Mouse (Mus musculus): ENCODE data around the gene 1700037C18Rik. TPM values are rescaled to one million over a fixed set of nuclear protein-coding genes. Genes with fewer than 3 reads are reported as not detected.

1700037C18Rik gene
- 1 to 10 TPM; 4.7 to 4.8 TPM for total RNA-seq (2021)
- long read RNA-seq, experiment 1, partial matches to known transcripts = 0 of 5 reads
- long read RNA-seq, experiment 1, other reads (novel, unspliced or antisense) = 4 of 5 reads
- long read RNA-seq, experiment 2, partial matches to known transcripts = 0 of 8 reads
- long read RNA-seq, experiment 2, other reads (novel, unspliced or antisense) = 6 of 8 reads

GRCm38 (mm10) chr16:3908537-3909111 is at the start of gene 1700037C18Rik, which contains the start of gene Cluap1:
1700037C18Rik (minus strand) TSS chr16:3908689.
Cluap1 (plus strand) TSS chr16:3908801.
- DNase-seq (ENCODE audit: low spot score in 2 of 2) = peak; percentile 65 to 85

DNA sequence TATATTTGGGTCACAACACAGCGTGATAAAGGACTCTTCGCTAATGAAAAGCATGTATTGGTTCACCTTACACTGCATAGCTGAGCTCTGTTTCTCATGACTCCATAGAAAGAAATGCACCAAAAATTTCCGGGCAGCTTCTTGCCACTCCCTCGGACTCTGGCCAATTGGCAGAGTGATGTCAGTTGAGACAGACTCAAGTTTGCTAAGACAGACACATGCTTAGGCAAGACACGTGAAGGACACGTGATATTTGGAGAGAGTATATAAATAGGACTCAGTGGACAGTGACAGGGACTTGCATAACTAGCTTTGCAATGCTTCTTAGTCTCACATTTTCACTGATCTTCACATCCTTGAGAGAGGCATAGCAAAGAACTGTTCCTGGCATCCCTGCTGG is 47.9 kb upstream of the 1700037C18Rik start:
- DNase-seq (ENCODE audit: low spot score in 2 of 2) = no peak

DNA sequence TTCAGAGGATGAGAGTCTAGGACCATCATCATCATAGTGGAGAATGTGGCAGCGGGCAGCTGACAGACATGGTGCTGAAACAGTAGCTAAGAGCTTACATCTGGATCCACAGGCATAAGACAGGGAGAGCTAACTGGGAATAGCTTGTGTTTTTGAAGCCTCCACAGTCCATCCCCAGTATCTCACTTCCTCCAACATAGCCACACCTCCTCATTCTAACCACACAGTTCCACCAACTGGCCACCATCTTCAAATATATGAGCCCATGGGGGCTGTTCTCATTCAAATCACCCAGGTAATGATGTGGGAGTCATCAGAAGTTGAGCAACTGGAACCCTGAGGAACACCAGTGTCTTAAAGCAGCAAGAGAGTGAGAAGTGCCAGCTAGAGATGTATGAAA is 42.7 kb upstream of the 1700037C18Rik start:
- no peak for DNase-seq (ENCODE audit: low spot score in 2 of 2)

DNA sequence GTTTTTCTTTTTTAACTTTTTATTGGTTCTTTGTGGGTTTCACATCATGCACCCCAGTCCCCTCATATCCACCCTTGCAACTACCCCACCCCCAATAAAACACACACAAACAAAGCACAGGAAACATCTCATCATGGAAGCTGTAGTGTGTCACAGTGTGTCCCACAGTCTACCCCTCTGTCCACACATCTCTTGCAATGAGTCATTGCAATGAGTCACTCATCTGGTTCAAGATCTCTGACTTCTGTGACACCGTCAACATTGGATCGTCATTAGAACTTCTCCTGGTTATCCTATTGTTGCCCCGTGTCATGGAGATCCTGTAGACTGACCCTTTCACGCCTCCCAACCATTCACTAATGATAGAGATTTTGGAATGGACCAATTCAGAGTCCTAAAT is 26.2 kb upstream of the 1700037C18Rik start:
- DNase-seq (ENCODE audit: low spot score in 2 of 2) = no peak

- no peak for DNase-seq (ENCODE audit: low spot score in 2 of 2)
Observed at GRCm38 (mm10) chr16:3934091-3934490, 25.6 kb upstream of the 1700037C18Rik start.

DNA sequence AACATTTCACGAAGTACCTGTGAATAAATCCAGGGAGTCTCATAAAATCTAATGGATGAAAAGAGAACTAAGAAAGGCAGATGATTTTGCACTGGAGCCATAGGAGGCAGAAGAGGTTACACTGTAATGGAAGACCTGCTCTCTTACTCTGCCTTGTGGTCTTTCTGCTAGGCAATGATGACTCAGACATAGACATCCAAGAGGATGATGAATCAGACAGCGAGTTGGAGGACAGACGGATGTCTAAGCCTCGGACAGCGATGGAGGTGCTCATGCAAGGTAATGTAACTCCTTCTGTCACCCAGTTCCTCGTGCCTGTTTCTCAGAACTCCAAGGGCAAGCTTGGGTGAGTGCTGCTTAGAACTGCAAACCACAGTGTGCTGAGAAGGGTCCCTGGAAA is 25.0 kb upstream of the 1700037C18Rik start:
- DNase-seq (ENCODE audit: low spot score in 2 of 2) = no peak

DNA sequence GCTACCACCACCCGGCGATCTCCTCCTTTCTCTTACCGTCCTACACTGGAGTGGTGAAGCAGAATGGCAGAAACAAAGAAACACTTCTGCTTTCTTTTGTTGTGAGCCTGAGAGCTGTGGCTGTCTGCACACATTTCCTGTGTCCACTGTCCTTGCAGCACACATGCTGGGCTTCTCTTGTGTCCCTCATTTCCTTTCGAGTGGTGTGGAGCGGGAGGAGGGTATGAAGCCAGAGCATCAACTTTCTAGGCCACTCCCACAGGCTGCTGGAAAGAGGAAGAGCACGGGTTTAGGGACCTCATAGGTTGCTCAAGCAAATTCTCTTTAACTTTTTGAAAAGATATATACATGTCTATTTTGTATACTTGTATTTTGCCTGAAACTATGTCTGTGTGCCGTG is 20.7 kb upstream of the 1700037C18Rik start:
- no peak for DNase-seq (ENCODE audit: low spot score in 2 of 2)

DNA sequence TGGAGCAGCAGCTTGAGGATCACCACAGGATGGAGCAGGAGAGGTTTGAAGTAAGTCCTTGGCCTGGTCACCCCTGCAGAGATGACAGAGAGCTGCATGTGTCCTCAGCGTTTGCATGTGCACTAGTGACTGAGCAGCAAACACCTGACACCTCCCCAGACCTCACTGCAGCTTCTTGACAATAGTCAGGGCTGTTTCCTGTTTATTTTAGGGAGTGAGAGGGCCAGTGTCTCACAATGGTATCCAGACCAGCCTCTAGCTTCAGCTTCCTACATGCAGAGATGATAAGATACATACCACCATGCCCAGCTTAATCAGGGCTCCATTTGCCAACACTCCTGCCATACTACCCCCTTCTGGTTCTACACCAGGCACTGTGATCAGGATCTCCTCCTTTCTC is 20.1 kb upstream of the 1700037C18Rik start:
- DNase-seq (ENCODE audit: low spot score in 2 of 2) = no peak

- no peak for DNase-seq (ENCODE audit: low spot score in 2 of 2)
Observed at GRCm38 (mm10) chr16:3923966-3924365, 15.5 kb upstream of the 1700037C18Rik start.

- DNase-seq (ENCODE audit: low spot score in 2 of 2) = no peak
Observed at GRCm38 (mm10) chr16:3923515-3923914, 15.0 kb upstream of the 1700037C18Rik start.

DNA sequence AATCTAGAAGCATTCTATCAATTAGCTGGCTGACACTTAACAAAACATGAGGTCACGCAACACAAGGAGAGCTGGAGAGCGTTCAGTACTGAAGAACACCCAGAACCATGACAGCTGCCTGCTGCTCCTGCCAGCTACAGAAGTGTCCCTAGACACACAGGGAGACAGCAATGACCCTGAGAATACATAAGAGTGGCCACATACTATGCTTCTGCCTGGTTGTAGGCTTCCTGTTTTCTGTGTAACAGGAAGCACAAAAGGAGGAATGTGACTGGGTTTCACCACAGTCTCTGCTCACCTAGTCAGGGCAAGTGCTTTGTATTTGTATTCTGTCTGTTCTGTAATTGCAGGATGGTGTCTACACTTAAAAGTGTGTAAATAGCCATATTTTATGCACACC is 12.3 kb upstream of the 1700037C18Rik start:
- no peak for DNase-seq (ENCODE audit: low spot score in 2 of 2)

DNA sequence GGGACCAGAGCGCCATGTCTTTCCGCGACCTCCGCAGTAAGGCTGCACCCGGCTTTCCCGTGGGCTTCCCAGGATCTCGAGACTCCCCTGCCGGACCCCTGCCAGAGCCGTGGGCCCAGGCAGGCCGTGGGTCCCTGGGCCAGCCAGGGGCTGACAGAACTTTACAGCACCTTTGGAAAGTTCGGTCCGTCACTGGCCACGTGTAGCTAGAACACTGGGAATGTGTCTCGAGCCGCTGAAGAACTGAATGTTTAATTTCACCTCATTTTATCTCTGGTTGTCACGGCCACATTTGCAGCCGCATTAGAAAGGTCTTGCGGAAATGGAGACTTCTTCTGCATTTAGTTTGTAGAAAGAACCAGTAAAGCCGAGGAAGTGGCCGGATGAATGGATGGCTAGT is 629 bp upstream of the 1700037C18Rik start:
- no peak for DNase-seq (ENCODE audit: low spot score in 2 of 2)

DNA sequence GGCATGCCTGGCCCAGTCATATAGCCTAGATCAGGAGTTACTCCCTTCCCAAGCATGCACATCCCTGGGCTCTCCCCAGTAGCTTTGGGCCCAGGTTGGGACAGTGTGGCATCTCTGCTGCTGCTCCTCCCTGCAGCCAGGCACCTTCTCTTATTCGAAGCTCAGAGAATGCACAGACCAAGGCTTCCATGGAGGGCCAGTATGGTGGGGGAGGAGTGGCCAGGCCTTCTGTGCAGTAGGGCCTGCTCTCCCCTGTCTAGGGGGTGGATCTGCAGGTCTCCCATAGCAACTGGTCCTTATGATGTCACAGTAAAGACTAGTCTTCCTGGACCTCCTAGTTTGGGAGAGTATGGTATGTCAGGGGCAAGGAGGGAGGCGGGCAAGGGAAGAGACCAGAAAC is 1.0 kb downstream of the 1700037C18Rik start:
- no peak for DNase-seq (ENCODE audit: low spot score in 2 of 2)

DNA sequence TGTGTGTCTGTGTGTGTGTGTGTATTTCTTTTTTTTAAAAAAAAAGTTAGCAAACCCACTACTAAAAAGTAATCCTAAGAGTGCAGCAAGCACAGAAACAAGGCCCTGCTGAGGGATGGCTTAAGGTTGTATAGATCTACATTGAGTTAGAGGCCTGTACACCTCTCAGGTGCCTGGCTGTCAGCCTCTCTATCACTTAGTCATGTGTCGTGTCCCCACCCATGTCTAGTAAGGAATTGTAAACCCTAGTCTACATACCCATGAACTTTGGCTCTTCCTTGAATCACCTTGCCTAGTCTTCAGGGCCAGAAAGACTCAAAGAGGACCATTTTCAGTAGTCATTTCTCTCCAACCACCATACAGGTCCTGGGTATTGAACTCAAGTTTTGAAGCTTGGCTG is 11.9 kb downstream of the 1700037C18Rik start:
- DNase-seq (ENCODE audit: low spot score in 2 of 2) = no peak

- DNase-seq (ENCODE audit: low spot score in 2 of 2) = no peak
Observed at GRCm38 (mm10) chr16:3896046-3896445, 12.4 kb downstream of the 1700037C18Rik start.

GRCm38 (mm10) chr16:3895173-3895792 is 13.2 kb downstream of the 1700037C18Rik start:
- DNase-seq (ENCODE audit: low spot score in 2 of 2) = no peak

- DNase-seq (ENCODE audit: low spot score in 2 of 2) = no peak
Observed at GRCm38 (mm10) chr16:3893739-3894138, 14.8 kb downstream of the 1700037C18Rik start.

DNA sequence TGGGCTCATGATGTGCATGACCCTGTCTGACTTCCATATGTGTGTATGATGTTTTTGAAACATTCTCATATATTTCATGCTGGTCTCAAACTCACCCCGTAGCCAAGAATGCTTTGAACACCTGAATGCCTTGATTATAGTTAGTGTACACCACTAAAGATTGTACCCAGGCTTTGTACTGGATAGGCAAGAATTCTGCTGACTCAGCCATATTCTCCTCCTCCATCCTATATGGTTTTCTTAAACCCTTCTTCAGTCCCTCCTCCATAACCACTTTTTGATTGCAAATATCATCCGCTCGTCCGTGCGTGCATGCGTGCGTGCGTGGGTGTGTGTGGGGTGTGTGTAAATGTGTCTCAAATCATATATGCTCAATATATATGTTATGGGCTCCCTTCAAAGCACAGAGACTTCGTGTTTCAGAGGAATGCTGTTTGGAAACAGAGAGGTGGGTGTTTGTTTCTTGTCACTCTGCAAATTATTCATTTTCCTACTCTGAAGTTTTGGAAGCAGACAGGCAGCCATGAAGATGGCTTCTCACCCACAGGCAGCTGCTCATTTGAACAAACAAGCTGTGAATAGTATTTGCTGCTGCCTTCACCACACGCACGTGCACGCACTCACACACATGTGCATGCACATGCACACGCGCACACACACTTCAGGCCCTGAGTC is 16.7 kb downstream of the 1700037C18Rik start:
- no peak for DNase-seq (ENCODE audit: low spot score in 2 of 2)

DNA sequence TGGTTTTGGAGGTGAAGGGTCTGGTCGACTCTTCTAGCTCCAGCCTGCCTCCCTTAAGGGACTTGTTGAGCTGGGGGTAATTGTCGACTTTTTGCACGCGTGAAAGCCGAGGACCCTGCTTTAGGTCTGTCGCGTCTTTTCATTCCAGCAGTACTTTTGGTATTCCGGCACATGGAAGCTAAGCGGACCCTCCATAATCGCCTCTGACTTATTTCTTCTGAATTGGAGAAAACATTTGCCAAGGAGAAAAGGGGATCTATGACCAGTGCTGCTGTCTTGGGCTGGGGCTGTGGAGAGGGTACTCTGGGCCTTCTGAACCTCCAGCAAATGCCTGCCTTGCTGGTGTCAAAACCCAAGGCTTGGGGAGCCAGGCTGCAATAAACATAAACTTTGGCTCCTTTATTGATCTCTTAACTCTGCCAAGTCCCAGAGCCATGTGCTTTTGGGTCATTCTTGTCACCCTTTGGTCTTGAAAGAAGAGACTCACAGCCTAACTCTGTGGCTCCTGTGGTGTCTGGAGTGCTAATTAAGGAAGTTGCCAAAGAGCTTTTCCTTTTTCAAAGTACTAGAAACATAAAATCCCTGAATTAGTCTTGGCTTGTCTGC is 23.3 kb downstream of the 1700037C18Rik start:
- no peak for DNase-seq (ENCODE audit: low spot score in 2 of 2)

- DNase-seq (ENCODE audit: low spot score in 2 of 2) = peak; percentile 90
Observed at GRCm38 (mm10) chr16:3884201-3885064, 24.1 kb downstream of the 1700037C18Rik start, which contains the start of the genes Zfp597 and Gm20695. Zfp597 (minus strand) TSS chr16:3884561. Gm20695 (plus strand) TSS chr16:3884648.

- no peak for DNase-seq (ENCODE audit: low spot score in 2 of 2)
Observed at GRCm38 (mm10) chr16:3876346-3876745, 32.1 kb downstream of the 1700037C18Rik start.

All from adrenal gland, postnatal 4 days (tissue).